Mouse (Mus musculus): ENCODE measurements around the gene Galnt11. TPM values are rescaled to one million over a fixed set of nuclear protein-coding genes. Genes with fewer than 3 reads are reported as not detected.
"Not testable (repeated sequence)": the region's sequence is repeated elsewhere in the genome, so short reads cannot be mapped to it uniquely, and the experiment has no call there.

Gene Galnt11
- polyA plus RNA-seq, 1 experiment: 9.1 TPM

- Histone ChIP-seq H3ac (ENCODE audit: control insufficient read depth, insufficient read length, low read depth) (no peak overlapping the region), H3K36me3 (ENCODE audit: control insufficient read depth, insufficient read depth) (no peaks in the 10 kb centered on the region), H3K27me3 (ENCODE audit: control insufficient read depth, insufficient read depth, insufficient read length) (no peaks in the 10 kb centered on the region), H3K79me3 (ENCODE audit: low read depth) (no peaks in the 10 kb centered on the region), H3K4me3 (ENCODE audit: insufficient read depth, poor library complexity, severe bottlenecking) (no peak overlapping the region), H3K79me2 (ENCODE audit: control insufficient read depth, insufficient read depth) (no peaks in the 10 kb centered on the region)
- TF ChIP-seq CTCF (IDR thresholded peaks at IDR 0.05; ENCODE audit: control insufficient read depth, insufficient read depth, insufficient read length): no peak
- TF ChIP-seq MYOD1 (IDR thresholded peaks at IDR 0.05; ENCODE audit: control insufficient read depth, insufficient read length, low read depth): no peak
- no peak for TF ChIP-seq MAX (IDR thresholded peaks at IDR 0.05)
- no peak for TF ChIP-seq USF1 (IDR thresholded peaks at IDR 0.05; ENCODE audit: low read depth)
- no peak for TF ChIP-seq MYOG (IDR thresholded peaks at IDR 0.05; ENCODE audit: control insufficient read depth, extremely low read depth, insufficient read length)
- no peak for TF ChIP-seq FOSL1 (IDR thresholded peaks at IDR 0.05; ENCODE audit: insufficient read depth, low read length, poor library complexity, severe bottlenecking)
- TF ChIP-seq CEBPB (IDR thresholded peaks at IDR 0.05; ENCODE audit: low read depth): no peak
Measured at GRCm38 (mm10) chr5:25183595-25183994, 38.1 kb upstream of the Galnt11 start.

GRCm38 (mm10) chr5:25184594-25184993 is 37.1 kb upstream of the Galnt11 start:
- peak; percentile 37 for TF ChIP-seq USF1 (IDR thresholded peaks at IDR 0.05; ENCODE audit: low read depth)
- no peak for TF ChIP-seq CTCF (IDR thresholded peaks at IDR 0.05; ENCODE audit: control insufficient read depth, insufficient read depth, insufficient read length)
- no peaks in the 10 kb centered on the region for H3K36me3 ChIP-seq (ENCODE audit: control insufficient read depth, insufficient read depth)
- no peaks in the 10 kb centered on the region for H3K79me3 ChIP-seq (ENCODE audit: low read depth)
- no peaks in the 10 kb centered on the region for H3K79me2 ChIP-seq (ENCODE audit: control insufficient read depth, insufficient read depth)
- no peak overlapping the region for H3K4me3 ChIP-seq (ENCODE audit: insufficient read depth, poor library complexity, severe bottlenecking)
- no peaks in the 10 kb centered on the region for H3K27me3 ChIP-seq (ENCODE audit: control insufficient read depth, insufficient read depth, insufficient read length)
- H3ac ChIP-seq (ENCODE audit: control insufficient read depth, insufficient read length, low read depth): no peak overlapping the region

GRCm38 (mm10) chr5:25187727-25188126 is 34.0 kb upstream of the Galnt11 start:
- Histone ChIP-seq H3K4me3 (ENCODE audit: insufficient read depth, poor library complexity, severe bottlenecking) (no peak overlapping the region), H3K36me3 (ENCODE audit: control insufficient read depth, insufficient read depth) (no peaks in the 10 kb centered on the region), H3K79me3 (ENCODE audit: low read depth) (no peaks in the 10 kb centered on the region), H3K79me2 (ENCODE audit: control insufficient read depth, insufficient read depth) (no peaks in the 10 kb centered on the region), H3K27me3 (ENCODE audit: control insufficient read depth, insufficient read depth, insufficient read length) (no peaks in the 10 kb centered on the region), H3ac (ENCODE audit: control insufficient read depth, insufficient read length, low read depth) (no peak overlapping the region)
- TF ChIP-seq USF1 (IDR thresholded peaks at IDR 0.05; ENCODE audit: low read depth): no peak
- peak; percentile 90 for TF ChIP-seq CEBPB (IDR thresholded peaks at IDR 0.05; ENCODE audit: low read depth)

GRCm38 (mm10) chr5:25188802-25189201 is 32.9 kb upstream of the Galnt11 start:
- TF ChIP-seq CTCF (IDR thresholded peaks at IDR 0.05; ENCODE audit: control insufficient read depth, insufficient read depth, insufficient read length): peak; percentile 39
- no peak for TF ChIP-seq USF1 (IDR thresholded peaks at IDR 0.05; ENCODE audit: low read depth)
- H3K36me3 ChIP-seq (ENCODE audit: control insufficient read depth, insufficient read depth): no peaks in the 10 kb centered on the region
- no peak overlapping the region for H3ac ChIP-seq (ENCODE audit: control insufficient read depth, insufficient read length, low read depth)
- H3K79me3 ChIP-seq (ENCODE audit: low read depth): no peaks in the 10 kb centered on the region
- H3K27me3 ChIP-seq (ENCODE audit: control insufficient read depth, insufficient read depth, insufficient read length): no peaks in the 10 kb centered on the region
- H3K4me3 ChIP-seq (ENCODE audit: insufficient read depth, poor library complexity, severe bottlenecking): no peak overlapping the region
- no peaks in the 10 kb centered on the region for H3K79me2 ChIP-seq (ENCODE audit: control insufficient read depth, insufficient read depth)

GRCm38 (mm10) chr5:25190521-25190920 is 31.2 kb upstream of the Galnt11 start:
- TF ChIP-seq MYOD1 (IDR thresholded peaks at IDR 0.05; ENCODE audit: control insufficient read depth, insufficient read length, low read depth) (no peak), CEBPB (IDR thresholded peaks at IDR 0.05; ENCODE audit: low read depth) (peak; percentile 20)
- H3K79me2 ChIP-seq (ENCODE audit: control insufficient read depth, insufficient read depth): no peaks in the 10 kb centered on the region
- H3K79me3 ChIP-seq (ENCODE audit: low read depth): no peaks in the 10 kb centered on the region
- H3K4me3 ChIP-seq (ENCODE audit: insufficient read depth, poor library complexity, severe bottlenecking): no peak overlapping the region
- H3K27me3 ChIP-seq (ENCODE audit: control insufficient read depth, insufficient read depth, insufficient read length): peaks cover 3% of the 10 kb centered on the region
- no peak overlapping the region for H3ac ChIP-seq (ENCODE audit: control insufficient read depth, insufficient read length, low read depth)
- H3K36me3 ChIP-seq (ENCODE audit: control insufficient read depth, insufficient read depth): no peaks in the 10 kb centered on the region

GRCm38 (mm10) chr5:25211872-25212271 is 9.8 kb upstream of the Galnt11 start:
- Histone ChIP-seq H3ac (ENCODE audit: control insufficient read depth, insufficient read length, low read depth) (no peak overlapping the region), H3K27me3 (ENCODE audit: control insufficient read depth, insufficient read depth, insufficient read length) (no peaks in the 10 kb centered on the region), H3K36me3 (ENCODE audit: control insufficient read depth, insufficient read depth) (no peaks in the 10 kb centered on the region), H3K4me3 (ENCODE audit: insufficient read depth, poor library complexity, severe bottlenecking) (no peak overlapping the region), H3K79me3 (ENCODE audit: low read depth) (no peaks in the 10 kb centered on the region), H3K79me2 (ENCODE audit: control insufficient read depth, insufficient read depth) (no peaks in the 10 kb centered on the region)
- no peak for TF ChIP-seq CEBPB (IDR thresholded peaks at IDR 0.05; ENCODE audit: low read depth)
- no peak for TF ChIP-seq MYOD1 (IDR thresholded peaks at IDR 0.05; ENCODE audit: control insufficient read depth, insufficient read length, low read depth)
- no peak for TF ChIP-seq MAX (IDR thresholded peaks at IDR 0.05)
- TF ChIP-seq CTCF (IDR thresholded peaks at IDR 0.05; ENCODE audit: control insufficient read depth, insufficient read depth, insufficient read length): no peak
- TF ChIP-seq USF1 (IDR thresholded peaks at IDR 0.05; ENCODE audit: low read depth): no peak
- TF ChIP-seq MYOG (IDR thresholded peaks at IDR 0.05; ENCODE audit: control insufficient read depth, extremely low read depth, insufficient read length): no peak
- TF ChIP-seq FOSL1 (IDR thresholded peaks at IDR 0.05; ENCODE audit: insufficient read depth, low read length, poor library complexity, severe bottlenecking): no peak

GRCm38 (mm10) chr5:25213216-25213615 is 8.5 kb upstream of the Galnt11 start:
- not testable (repeated sequence) for H3K79me2 ChIP-seq (ENCODE audit: control insufficient read depth, insufficient read depth); H3K4me3 ChIP-seq (ENCODE audit: insufficient read depth, poor library complexity, severe bottlenecking); H3ac ChIP-seq (ENCODE audit: control insufficient read depth, insufficient read length, low read depth); H3K79me3 ChIP-seq (ENCODE audit: low read depth); H3K36me3 ChIP-seq (ENCODE audit: control insufficient read depth, insufficient read depth); H3K27me3 ChIP-seq (ENCODE audit: control insufficient read depth, insufficient read depth, insufficient read length)

Measured in C2C12 (cell line).